Mouse (Mus musculus): ENCODE measurements around the gene Thrsp. TPM values are rescaled to one million over a fixed set of nuclear protein-coding genes. Genes with fewer than 3 reads are reported as not detected.

Gene Thrsp
- polyA plus RNA-seq, 1 experiment, result 1,341 TPM

DNA sequence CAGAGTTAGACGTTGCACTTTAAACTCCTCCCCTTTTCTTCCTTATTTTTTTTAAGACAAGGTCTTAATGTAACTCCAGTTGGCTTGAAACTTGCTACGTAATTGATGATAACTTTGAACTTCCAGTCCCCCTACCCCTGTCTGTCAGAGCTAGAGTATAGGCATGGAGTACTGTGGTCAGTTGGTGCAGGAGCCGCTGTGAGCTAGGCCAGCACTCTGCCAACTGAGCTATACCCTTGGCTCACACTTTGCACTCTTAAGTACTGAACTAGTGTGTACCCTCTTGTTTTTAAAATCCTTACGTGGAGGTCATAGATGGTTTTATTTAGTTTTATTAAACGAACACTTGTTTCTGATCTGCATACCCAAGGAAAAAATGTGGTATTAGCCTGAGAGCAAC lies 38.2 kb downstream of the Thrsp start:
- DNase-seq (ENCODE audit: low read depth), result no peak

DNA sequence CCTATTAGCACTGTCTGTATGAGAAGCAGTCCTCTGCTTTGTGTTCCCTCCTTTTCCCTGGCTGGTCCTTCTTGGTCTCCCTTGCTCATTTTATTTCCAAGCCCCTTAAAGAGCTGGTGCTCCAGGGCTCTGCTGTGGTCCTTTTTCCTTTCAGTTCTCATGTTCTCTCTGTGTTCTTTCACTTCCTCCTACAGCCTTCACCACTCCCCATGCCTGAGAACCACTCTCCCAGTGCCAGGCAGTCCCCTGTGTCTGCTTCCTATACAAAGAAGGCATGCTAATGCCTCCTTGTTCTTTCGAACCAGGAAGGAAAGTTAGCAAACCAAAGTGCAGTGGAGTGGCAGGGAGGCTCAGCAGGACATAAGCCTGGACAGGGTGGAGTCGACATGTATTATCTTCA lies 41.6 kb downstream of the Thrsp start:
- DNase-seq (ENCODE audit: low read depth), result no peak

DNA sequence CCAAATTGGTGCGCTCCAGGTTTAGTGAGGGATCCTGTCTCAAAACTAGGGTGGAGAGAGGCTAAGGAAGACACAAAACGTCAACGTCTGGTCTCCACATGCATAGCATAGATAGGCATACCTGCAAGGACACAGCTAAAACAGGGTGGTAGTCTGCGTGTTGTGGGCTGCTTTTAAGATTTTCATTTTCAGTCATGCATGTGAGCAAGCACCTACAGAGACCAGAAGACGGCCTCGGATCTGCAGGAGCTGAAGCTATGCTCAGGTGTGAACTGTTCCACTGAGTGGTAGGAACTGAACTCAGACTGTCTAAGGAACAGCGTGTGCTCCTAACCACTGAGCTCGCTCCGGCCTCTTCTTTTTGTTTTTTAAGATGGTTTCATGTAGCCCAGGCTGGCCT lies 42.4 kb downstream of the Thrsp start:
- DNase-seq (ENCODE audit: low read depth), result no peak

GRCm38 (mm10) chr7:97365887-97366286 lies 51.6 kb downstream of the Thrsp start:
- DNase-seq (ENCODE audit: low read depth), result no peak

Other genes with a start within 250 kb of the Thrsp start
- gene Usp35, start 85.7 kb downstream of the Thrsp start, polyA plus RNA-seq (2012; rRNA removed), result 7.5 and 7.7 TPM in 2 replicates
- 9.6 and 10.2 TPM in 2 replicates for gene Kctd21, start 85.4 kb downstream of the Thrsp start, polyA plus RNA-seq (2012; rRNA removed)
- 14.0 and 14.8 TPM in 2 replicates for gene Alg8, start 46.1 kb downstream of the Thrsp start, polyA plus RNA-seq (2012; rRNA removed)
- gene Ndufc2, start 17.7 kb downstream of the Thrsp start, polyA plus RNA-seq (2012; rRNA removed), result 145 and 150 TPM in 2 replicates
- 4.6 and 6.7 TPM in 2 replicates for gene Kctd14, start 33.6 kb upstream of the Thrsp start, polyA plus RNA-seq (2012; rRNA removed)
- 92.0 and 113 TPM in 2 replicates for gene Ints4, start 63.2 kb upstream of the Thrsp start, polyA plus RNA-seq (2012; rRNA removed)
- gene Aamdc, start 161.8 kb upstream of the Thrsp start, polyA plus RNA-seq (2012; rRNA removed), result 54.9 and 74.8 TPM in 2 replicates
- gene Rsf1, start 162.2 kb upstream of the Thrsp start, polyA plus RNA-seq (2012; rRNA removed), result 2.2 and 3.1 TPM in 2 replicates

Measured in gonadal fat pad, adult 2 months (tissue).